Comparison of ENCODE assay signal across 8 mouse cellular contexts in the genomic region with DNA sequence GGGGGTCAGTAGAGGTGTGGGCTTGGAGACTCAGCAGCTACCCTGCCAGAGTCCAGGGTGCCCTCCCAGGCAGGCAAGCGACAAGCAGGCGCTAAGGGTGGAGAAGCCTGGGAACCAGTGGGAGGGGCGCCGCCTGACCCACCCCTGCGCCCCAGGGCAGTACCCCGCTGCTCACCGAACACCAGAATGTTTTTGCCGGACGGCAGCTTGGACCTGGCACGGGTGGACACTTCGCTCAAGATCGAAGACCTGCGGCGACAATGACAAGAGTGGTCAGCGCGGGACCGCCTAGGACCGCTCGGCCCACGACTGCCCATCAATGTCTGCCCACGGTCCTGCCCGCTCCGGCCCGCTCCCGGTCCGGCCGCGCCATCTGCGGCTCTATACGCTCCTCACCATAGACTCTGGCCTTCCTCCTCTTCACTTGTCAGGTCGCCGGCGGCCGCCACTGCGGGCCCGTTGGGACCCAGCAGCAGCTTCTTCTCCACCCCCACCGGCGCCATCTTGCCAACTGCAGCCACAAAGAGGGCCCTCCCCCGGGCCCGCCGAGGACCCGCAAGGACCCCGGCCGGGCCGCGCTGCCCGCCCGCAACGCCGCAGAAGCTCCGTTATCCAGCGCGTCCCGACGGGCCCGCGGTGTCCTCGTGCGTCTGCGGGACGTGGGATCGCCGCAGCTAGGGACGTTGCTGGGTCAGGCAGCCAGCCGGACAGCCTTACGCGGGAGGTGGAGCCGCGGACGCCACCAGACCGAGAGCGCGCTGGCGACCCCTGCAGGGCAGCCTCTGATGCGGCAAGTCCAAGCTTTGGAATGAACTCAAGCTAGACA. TPM values are rescaled to one million over a fixed set of nuclear protein-coding genes. Genes with fewer than 3 reads are reported as not detected.
A peak's percentile ranks its signal among the peaks of the same experiment; 100 is the strongest.
DNase-seq lines count a peak whose midpoint lies in the region; ATAC-seq lines count a peak whose summit lies in the region.

Dync1li2 (minus strand) TSS at position 749 of the 826 bp plus-strand sequence.

- peaks cover 10% of the 10 kb centered on the region for H3K4me1 ChIP-seq in embryonic facial prominence, embryonic 14.5 days (ENCODE audit: control insufficient read depth, insufficient read depth, low read length)
- H3K4me1 ChIP-seq in limb, embryonic 15.5 days = peaks cover 14% of the 10 kb centered on the region

- H3K36me3 ChIP-seq in embryonic facial prominence, embryonic 14.5 days (ENCODE audit: control insufficient read depth, insufficient read depth, low read length) = peaks cover 33% of the 10 kb centered on the region
- peaks cover 33% of the 10 kb centered on the region for H3K36me3 ChIP-seq in limb, embryonic 15.5 days

- H3K27ac ChIP-seq in embryonic facial prominence, embryonic 14.5 days (replicated peaks; ENCODE audit: low read depth, low read length) = peak within 1 kb of the TSS; percentile 91
- peak within 1 kb of the TSS; percentile 85 for H3K27ac ChIP-seq in limb, embryonic 15.5 days

- H3K4me2 ChIP-seq in embryonic facial prominence, embryonic 14.5 days (ENCODE audit: low read depth, low read length) = peak within 1 kb of the TSS; percentile 66
- H3K4me2 ChIP-seq in limb, embryonic 15.5 days = peak within 1 kb of the TSS; percentile 74

- H3K27me3 ChIP-seq in embryonic facial prominence, embryonic 14.5 days (replicated peaks; ENCODE audit: control insufficient read depth, insufficient read depth, low read length) = no peaks in the 10 kb centered on the region
- no peaks in the 10 kb centered on the region for H3K27me3 ChIP-seq in limb, embryonic 15.5 days

- no peaks in the 10 kb centered on the region for H3K9me3 ChIP-seq in embryonic facial prominence, embryonic 14.5 days (ENCODE audit: control insufficient read depth, low read length)
- no peaks in the 10 kb centered on the region for H3K9me3 ChIP-seq in limb, embryonic 15.5 days

- ATAC-seq in embryonic facial prominence, embryonic 14.5 days (ENCODE audit: low read depth) = peak; percentile 92
- peak; percentile 81 for ATAC-seq in limb, embryonic 15.5 days (ENCODE audit: insufficient number of reproducible peaks, low FRiP score, low TSS enrichment, low read depth)

- H3K4me3 ChIP-seq in embryonic facial prominence, embryonic 14.5 days (ENCODE audit: low read depth, low read length) = peak within 1 kb of the TSS; percentile 99
- H3K4me3 ChIP-seq in limb, embryonic 15.5 days = peak within 1 kb of the TSS; percentile 98

- under 1% methylated on average over 56 of the region's 75 CpGs for WGBS in embryonic facial prominence, embryonic 14.5 days
- WGBS in limb, embryonic 15.5 days = under 1% methylated on average over 72 of the region's 75 CpGs

- peak; percentile 87 for DNase-seq in 3T3-L1 (ENCODE audit: low read depth, low spot score)
- DNase-seq in adrenal gland, postnatal 4 days (ENCODE audit: low spot score in 2 of 2) = peak; percentile 90 to 91
- DNase-seq in embryonic facial prominence, embryonic 14.5 days (ENCODE audit: low spot score) = peak; percentile 89
- peak; percentile 89 for DNase-seq in heart, adult 8-10 months (ENCODE audit: low spot score)
- peak; percentile 93 for DNase-seq in kidney, adult 9 months
- peak; percentile 73 to 88 for DNase-seq in monocyte, adult 2 months (ENCODE audit: low read depth in 1 of 2, low spot score in 2 of 2)
- peak; percentile 86 to 88 for DNase-seq in spleen, postnatal 36 days (ENCODE audit: low spot score in 2 of 2)

- peak within 1 kb of the TSS; percentile 97 for H3K9ac ChIP-seq in embryonic facial prominence, embryonic 14.5 days (ENCODE audit: low read depth, low read length)
- peak within 1 kb of the TSS; percentile 87 for H3K9ac ChIP-seq in limb, embryonic 15.5 days

RNA-seq across cellular contexts. Expression of gene Dync1li2, which starts in this region (rescaled TPM):
- 100 to 1,000 TPM; 134 to 162 TPM for total RNA-seq in adrenal gland, postnatal 4 days (2021)
- polyA plus RNA-seq in embryonic facial prominence, embryonic 14.5 days (2014; fragmentation: Nextera tagmentation; extraction: Ambion mirVana) = 52.5 and 53.8 TPM in 2 replicates
- total RNA-seq in heart, adult 8-10 months (2022) = 100 to 1,000 TPM in 2 of 4 experiments, 10 to 100 TPM in 2; 80.4 to 113 (median 96.5) TPM
- polyA plus RNA-seq in limb, embryonic 15.5 days (2015; fragmentation: Nextera tagmentation; extraction: Ambion mirVana) = 53.7 and 62.8 TPM in 2 replicates

Comparison
In these comparisons a context has a peak if more than half of its experiments do, and no peak if none do; other contexts are left out.
1. Peak in every context shown above with its lines: DNase-seq, ATAC-seq, H3K4me3 ChIP-seq and H3K27ac ChIP-seq.